Mouse (Mus musculus): ENCODE measurements around the gene Tcf7l1. TPM values are rescaled to one million over a fixed set of nuclear protein-coding genes. Genes with fewer than 3 reads are reported as not detected.
A peak's percentile ranks its signal among the peaks of the same experiment; 100 is the strongest.

Gene Tcf7l1
- total RNA-seq, 2 experiments from 2014 or later, result 20.6 to 24.6 TPM

- intact Hi-C loops (cut with DNase I), result loop anchor here (2.0 to 10.0 kb wide), 3 partner anchors 41 to 437 kb away; partner anchors contain the start of gene Dnah6
- DNase-seq, result peak; percentile 74 to 75
Measured at GRCm38 (mm10) chr6:72787948-72788891, 834 bp downstream of the Tcf7l1 start.

- intact Hi-C loops (cut with DNase I), result loop anchor here (10.0 kb wide), 1 partner anchor 437 kb away; the partner anchor contains the start of gene Dnah6
- peak; percentile 8 to 16 for DNase-seq
Measured at GRCm38 (mm10) chr6:72787322-72787947, 1.6 kb downstream of the Tcf7l1 start.

GRCm38 (mm10) chr6:72783780-72784179 lies 5.3 kb downstream of the Tcf7l1 start:
- no peak for DNase-seq
- intact Hi-C loops (cut with DNase I), result loop anchor here (10.0 kb wide), 1 partner anchor 441 kb away; the partner anchor contains the start of gene Dnah6

GRCm38 (mm10) chr6:72778779-72779776 lies 10.0 kb downstream of the Tcf7l1 start:
- no peak for DNase-seq
- intact Hi-C loops (cut with DNase I), result no loop called here

GRCm38 (mm10) chr6:72777212-72777611 lies 11.8 kb downstream of the Tcf7l1 start:
- intact Hi-C loops (cut with DNase I), result no loop called here
- no peak for DNase-seq

GRCm38 (mm10) chr6:72774275-72774674 lies 14.8 kb downstream of the Tcf7l1 start:
- intact Hi-C loops (cut with DNase I), result no loop called here

GRCm38 (mm10) chr6:72769915-72770776 lies 18.9 kb downstream of the Tcf7l1 start:
- no peak for DNase-seq
- intact Hi-C loops (cut with DNase I), result no loop called here

More at GRCm38 (mm10) chr6:72774275-72774674, 14.8 kb downstream of the Tcf7l1 start:
- DNase-seq, result no peak

- intact Hi-C loops (cut with DNase I), result no loop called here
- no peak for DNase-seq
Measured at GRCm38 (mm10) chr6:72769343-72769742, 19.7 kb downstream of the Tcf7l1 start.

GRCm38 (mm10) chr6:72768804-72769203 lies 20.2 kb downstream of the Tcf7l1 start:
- intact Hi-C loops (cut with DNase I), result no loop called here
- peak; percentile 73 to 76 for DNase-seq

GRCm38 (mm10) chr6:72768097-72768496 lies 21.0 kb downstream of the Tcf7l1 start:
- no peak for DNase-seq
- intact Hi-C loops (cut with DNase I), result no loop called here

GRCm38 (mm10) chr6:72763616-72764015 lies 25.4 kb downstream of the Tcf7l1 start:
- intact Hi-C loops (cut with DNase I), result no loop called here
- DNase-seq, result no peak

- intact Hi-C loops (cut with DNase I), result no loop called here
- DNase-seq, result peak; percentile 38 to 45
Measured at GRCm38 (mm10) chr6:72761645-72762044, 27.4 kb downstream of the Tcf7l1 start.

GRCm38 (mm10) chr6:72758239-72759017 lies 30.6 kb downstream of the Tcf7l1 start:
- intact Hi-C loops (cut with DNase I), result no loop called here
- no peak for DNase-seq

GRCm38 (mm10) chr6:72755267-72755889 lies 33.7 kb downstream of the Tcf7l1 start:
- DNase-seq, result peak in 1 of 2 experiments; percentile 24

GRCm38 (mm10) chr6:72754215-72754614 lies 34.8 kb downstream of the Tcf7l1 start:
- intact Hi-C loops (cut with DNase I), result loop anchor here (2.0 kb wide), 1 partner anchor 21 kb away; no protein-coding TSS in a partner anchor

More at GRCm38 (mm10) chr6:72755267-72755889, 33.7 kb downstream of the Tcf7l1 start:
- intact Hi-C loops (cut with DNase I), result loop anchor here (2.0 kb wide), 1 partner anchor 23 kb away; no protein-coding TSS in a partner anchor

GRCm38 (mm10) chr6:72753782-72754181 lies 35.3 kb downstream of the Tcf7l1 start:
- no peak for DNase-seq
- intact Hi-C loops (cut with DNase I), result loop anchor here (2.0 kb wide), 1 partner anchor 21 kb away; no protein-coding TSS in a partner anchor

More at GRCm38 (mm10) chr6:72754215-72754614, 34.8 kb downstream of the Tcf7l1 start:
- DNase-seq, result no peak

GRCm38 (mm10) chr6:72752824-72753223 lies 36.2 kb downstream of the Tcf7l1 start:
- DNase-seq, result no peak
- intact Hi-C loops (cut with DNase I), result no loop called here

- intact Hi-C loops (cut with DNase I), result no loop called here
Measured at GRCm38 (mm10) chr6:72751210-72751609, 37.8 kb downstream of the Tcf7l1 start.

More at GRCm38 (mm10) chr6:72751210-72751609, 37.8 kb downstream of the Tcf7l1 start:
- DNase-seq, result no peak
